Mouse (Mus musculus): ENCODE results near the gene Rpl3l. TPM values are rescaled to one million over a fixed set of nuclear protein-coding genes. Genes with fewer than 3 reads are reported as not detected.

The Rpl3l gene
- polyA plus RNA-seq, 1 experiment from 2014 or later: not detected

DNA sequence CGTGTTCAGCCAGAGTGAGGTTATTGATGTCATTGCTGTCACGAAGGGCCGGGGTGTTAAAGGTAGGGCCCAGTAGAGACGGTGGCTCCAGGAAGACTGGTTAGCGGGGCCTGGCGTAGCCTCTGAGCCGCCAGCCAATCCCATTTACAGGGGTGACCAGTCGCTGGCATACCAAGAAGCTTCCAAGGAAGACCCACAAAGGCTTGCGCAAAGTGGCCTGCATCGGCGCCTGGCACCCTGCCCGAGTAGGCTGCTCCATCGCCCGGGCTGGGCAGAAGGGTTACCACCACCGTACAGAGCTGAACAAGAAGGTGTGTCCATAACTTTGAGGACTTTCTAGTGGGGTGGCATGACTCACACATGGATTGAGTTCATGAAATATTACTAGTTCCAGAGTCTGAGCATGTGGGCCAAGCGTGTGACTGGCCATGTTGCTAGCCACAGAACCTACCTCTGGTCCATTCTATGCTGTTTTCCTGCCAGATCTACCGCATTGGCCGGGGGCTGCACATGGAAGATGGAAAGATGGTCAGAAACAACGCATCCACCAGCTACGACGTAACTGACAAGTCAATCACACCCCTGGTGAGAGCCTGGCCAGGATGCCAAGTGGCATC, 5.9 kb downstream of the Rpl3l start:
- Histone ChIP-seq H3K27me3 (ENCODE audit: control insufficient read depth, insufficient read depth, low read length) (no peaks in the 10 kb centered on the region), H3K4me3 (ENCODE audit: low read depth, low read length) (no peak overlapping the region), H3K4me2 (replicated peaks; ENCODE audit: low read depth, low read length) (no peak overlapping the region), H3K9ac (ENCODE audit: low read depth, low read length) (no peak overlapping the region), H3K9me3 (ENCODE audit: control insufficient read depth, low read length) (no peaks in the 10 kb centered on the region), H3K27ac (ENCODE audit: low read depth, low read length) (no peak overlapping the region), H3K4me1 (replicated peaks; ENCODE audit: control insufficient read depth, insufficient read depth, low read length) (peaks cover 3% of the 10 kb centered on the region), H3K36me3 (ENCODE audit: control insufficient read depth, insufficient read depth, low read length) (no peaks in the 10 kb centered on the region)
- DNase-seq (ENCODE audit: low spot score) (no peak), ATAC-seq (ENCODE audit: low FRiP score) (no peak)
- WGBS: 92% methylated on average over 21 of the region's 21 CpGs

GRCm38 (mm10) chr17:24734513-24734912, 6.9 kb downstream of the Rpl3l start:
- H3K27me3 ChIP-seq (ENCODE audit: control insufficient read depth, insufficient read depth, low read length): no peaks in the 10 kb centered on the region
- no peak overlapping the region for H3K9ac ChIP-seq (ENCODE audit: low read depth, low read length)
- H3K4me1 ChIP-seq (replicated peaks; ENCODE audit: control insufficient read depth, insufficient read depth, low read length): peaks cover 3% of the 10 kb centered on the region
- no peaks in the 10 kb centered on the region for H3K36me3 ChIP-seq (ENCODE audit: control insufficient read depth, insufficient read depth, low read length)
- H3K27ac ChIP-seq (ENCODE audit: low read depth, low read length): no peak overlapping the region
- no peaks in the 10 kb centered on the region for H3K9me3 ChIP-seq (ENCODE audit: control insufficient read depth, low read length)
- H3K4me2 ChIP-seq (replicated peaks; ENCODE audit: low read depth, low read length): no peak overlapping the region
- H3K4me3 ChIP-seq (ENCODE audit: low read depth, low read length): no peak overlapping the region
- WGBS: 77% methylated on average over 1 of the region's 1 CpGs
- DNase-seq (ENCODE audit: low spot score) (no peak), ATAC-seq (ENCODE audit: low FRiP score) (no peak)

GRCm38 (mm10) chr17:24735446-24735845, 7.8 kb downstream of the Rpl3l start:
- H3K4me3 ChIP-seq (ENCODE audit: low read depth, low read length): no peak overlapping the region
- H3K4me1 ChIP-seq (replicated peaks; ENCODE audit: control insufficient read depth, insufficient read depth, low read length): peaks cover 3% of the 10 kb centered on the region
- no peaks in the 10 kb centered on the region for H3K36me3 ChIP-seq (ENCODE audit: control insufficient read depth, insufficient read depth, low read length)
- no peak overlapping the region; the same call in 1 of the 2 replicates for H3K4me2 ChIP-seq (replicated peaks; ENCODE audit: low read depth, low read length)
- 90% methylated on average over 7 of the region's 7 CpGs for WGBS
- ATAC-seq (ENCODE audit: low FRiP score): no peak
- no peak for DNase-seq (ENCODE audit: low spot score)
- H3K27ac ChIP-seq (ENCODE audit: low read depth, low read length): no peak overlapping the region
- H3K9ac ChIP-seq (ENCODE audit: low read depth, low read length): no peak overlapping the region
- H3K9me3 ChIP-seq (ENCODE audit: control insufficient read depth, low read length): no peaks in the 10 kb centered on the region
- no peaks in the 10 kb centered on the region for H3K27me3 ChIP-seq (ENCODE audit: control insufficient read depth, insufficient read depth, low read length)

GRCm38 (mm10) chr17:24736330-24737051, 8.9 kb downstream of the Rpl3l start, which contains the start of gene Msrb1:
TSS of gene Msrb1 (plus strand) at chr17:24736642.
- Histone ChIP-seq H3K4me2 (replicated peaks; ENCODE audit: low read depth, low read length) (peak within 1 kb of the TSS; percentile 77), H3K9me3 (ENCODE audit: control insufficient read depth, low read length) (no peaks in the 10 kb centered on the region), H3K4me3 (ENCODE audit: low read depth, low read length) (peak within 1 kb of the TSS; percentile 44), H3K9ac (ENCODE audit: low read depth, low read length) (peak within 1 kb of the TSS; percentile 42), H3K27me3 (ENCODE audit: control insufficient read depth, insufficient read depth, low read length) (no peaks in the 10 kb centered on the region), H3K36me3 (ENCODE audit: control insufficient read depth, insufficient read depth, low read length) (no peaks in the 10 kb centered on the region), H3K4me1 (replicated peaks; ENCODE audit: control insufficient read depth, insufficient read depth, low read length) (peaks cover 3% of the 10 kb centered on the region), H3K27ac (ENCODE audit: low read depth, low read length) (no peak within 1 kb of the TSS)
- DNase-seq (ENCODE audit: low spot score): peak; percentile 96
- peak; percentile 97 for ATAC-seq (ENCODE audit: low FRiP score)
- WGBS: under 1% methylated on average over 29 of the region's 29 CpGs

DNA sequence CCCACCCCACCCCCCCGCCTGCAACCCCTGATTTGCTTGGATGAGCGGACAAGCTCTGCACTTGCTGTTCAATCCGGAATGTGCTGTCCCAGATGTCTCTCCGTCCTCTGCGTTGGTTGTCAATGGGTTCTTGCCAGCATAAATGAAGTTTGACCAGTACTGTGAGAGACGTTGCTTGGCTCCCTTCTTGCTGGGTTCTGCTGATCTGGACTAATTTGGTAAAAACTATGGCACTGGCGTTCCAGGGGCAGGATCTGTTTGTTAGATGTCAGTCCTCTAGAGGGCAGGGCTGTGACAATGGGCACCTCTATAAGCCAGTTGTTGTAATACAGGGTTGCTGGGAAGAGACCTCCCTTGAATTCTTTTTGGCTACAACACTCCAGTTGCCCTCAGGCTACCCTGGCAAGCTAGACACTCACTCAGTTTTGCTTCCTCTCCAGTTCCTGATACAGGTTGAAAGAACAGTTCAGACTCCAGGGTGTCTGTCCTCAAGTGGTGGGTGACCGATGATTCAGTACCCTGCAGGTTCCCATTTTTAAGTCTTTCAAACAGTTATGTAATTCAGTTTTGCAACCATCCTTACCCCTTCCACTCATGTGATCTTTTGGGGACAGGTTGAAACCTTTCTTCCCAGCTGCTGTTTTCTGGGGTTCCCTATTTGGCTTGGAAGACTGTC, 9.7 kb downstream of the Rpl3l start:
- DNase-seq (ENCODE audit: low spot score) (no peak), ATAC-seq (ENCODE audit: low FRiP score) (no peak)
- H3K9ac ChIP-seq (ENCODE audit: low read depth, low read length): no peak overlapping the region; the same call in 1 of the 2 replicates
- H3K27me3 ChIP-seq (ENCODE audit: control insufficient read depth, insufficient read depth, low read length): no peaks in the 10 kb centered on the region
- 25% methylated on average over 8 of the region's 8 CpGs for WGBS
- no peak overlapping the region for H3K27ac ChIP-seq (ENCODE audit: low read depth, low read length)
- peak overlapping the region; percentile 77 for H3K4me2 ChIP-seq (replicated peaks; ENCODE audit: low read depth, low read length)
- H3K4me1 ChIP-seq (replicated peaks; ENCODE audit: control insufficient read depth, insufficient read depth, low read length): peaks cover 3% of the 10 kb centered on the region
- peak overlapping the region; percentile 44 for H3K4me3 ChIP-seq (ENCODE audit: low read depth, low read length)
- H3K36me3 ChIP-seq (ENCODE audit: control insufficient read depth, insufficient read depth, low read length): no peaks in the 10 kb centered on the region
- H3K9me3 ChIP-seq (ENCODE audit: control insufficient read depth, low read length): no peaks in the 10 kb centered on the region

DNA sequence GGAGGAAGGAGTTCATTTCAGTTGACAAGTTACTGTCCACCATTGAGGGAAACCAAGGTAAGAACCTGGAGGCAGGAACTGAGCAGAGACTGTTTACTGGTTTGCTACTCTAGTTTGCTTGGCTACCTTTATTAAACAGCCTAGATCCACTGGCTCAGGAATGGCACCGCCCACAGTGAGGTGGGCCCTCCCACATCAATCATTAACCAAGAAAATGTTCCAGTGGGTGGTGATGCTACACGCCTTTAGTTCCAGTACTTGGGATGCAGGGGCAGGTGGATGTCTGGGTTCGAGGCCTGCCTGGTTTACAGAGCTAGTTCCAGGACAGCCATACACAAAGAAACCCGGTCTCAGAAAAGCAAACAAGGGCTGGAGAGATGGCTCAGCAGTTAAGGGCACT, 10.6 kb downstream of the Rpl3l start:
- Histone ChIP-seq H3K9ac (ENCODE audit: low read depth, low read length) (no peak overlapping the region), H3K9me3 (ENCODE audit: control insufficient read depth, low read length) (no peaks in the 10 kb centered on the region), H3K4me1 (replicated peaks; ENCODE audit: control insufficient read depth, insufficient read depth, low read length) (peaks cover 3% of the 10 kb centered on the region), H3K36me3 (ENCODE audit: control insufficient read depth, insufficient read depth, low read length) (no peaks in the 10 kb centered on the region), H3K4me2 (replicated peaks; ENCODE audit: low read depth, low read length) (no peak overlapping the region), H3K27ac (ENCODE audit: low read depth, low read length) (no peak overlapping the region), H3K27me3 (ENCODE audit: control insufficient read depth, insufficient read depth, low read length) (no peaks in the 10 kb centered on the region), H3K4me3 (ENCODE audit: low read depth, low read length) (no peak overlapping the region)
- 82% methylated on average over 4 of the region's 4 CpGs for WGBS
- DNase-seq (ENCODE audit: low spot score): no peak
- no peak for ATAC-seq (ENCODE audit: low FRiP score)

DNA sequence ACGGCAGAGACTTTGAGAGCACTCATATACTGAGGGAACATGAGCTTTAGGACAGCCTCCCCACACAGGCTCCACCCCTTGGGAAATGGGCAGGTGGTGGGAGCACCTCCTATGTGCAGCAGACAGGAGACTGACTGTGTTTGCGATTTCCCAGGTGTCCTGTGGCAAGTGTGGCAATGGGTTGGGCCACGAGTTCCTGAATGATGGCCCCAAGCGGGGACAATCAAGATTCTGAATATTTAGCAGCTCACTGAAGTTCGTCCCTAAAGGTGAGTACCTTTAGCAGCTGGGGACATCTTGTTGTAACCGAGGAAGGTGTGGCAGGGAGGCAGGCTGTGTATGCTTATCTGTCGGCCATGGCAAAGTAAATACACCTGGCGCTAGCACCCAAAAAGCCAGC, 12.3 kb downstream of the Rpl3l start:
- Histone ChIP-seq H3K27me3 (ENCODE audit: control insufficient read depth, insufficient read depth, low read length) (no peaks in the 10 kb centered on the region), H3K4me2 (replicated peaks; ENCODE audit: low read depth, low read length) (no peak overlapping the region), H3K9me3 (ENCODE audit: control insufficient read depth, low read length) (no peaks in the 10 kb centered on the region), H3K27ac (ENCODE audit: low read depth, low read length) (no peak overlapping the region), H3K4me3 (ENCODE audit: low read depth, low read length) (no peak overlapping the region), H3K4me1 (replicated peaks; ENCODE audit: control insufficient read depth, insufficient read depth, low read length) (peaks cover 3% of the 10 kb centered on the region), H3K36me3 (ENCODE audit: control insufficient read depth, insufficient read depth, low read length) (no peaks in the 10 kb centered on the region), H3K9ac (ENCODE audit: low read depth, low read length) (no peak overlapping the region)
- 79% methylated on average over 8 of the region's 8 CpGs for WGBS
- ATAC-seq (ENCODE audit: low FRiP score): no peak
- no peak for DNase-seq (ENCODE audit: low spot score)

- Histone ChIP-seq H3K27ac (ENCODE audit: low read depth, low read length) (no peak overlapping the region), H3K9me3 (ENCODE audit: control insufficient read depth, low read length) (no peaks in the 10 kb centered on the region), H3K9ac (ENCODE audit: low read depth, low read length) (no peak overlapping the region), H3K4me1 (replicated peaks; ENCODE audit: control insufficient read depth, insufficient read depth, low read length) (no peaks in the 10 kb centered on the region), H3K36me3 (ENCODE audit: control insufficient read depth, insufficient read depth, low read length) (no peaks in the 10 kb centered on the region), H3K4me3 (ENCODE audit: low read depth, low read length) (no peak overlapping the region), H3K27me3 (ENCODE audit: control insufficient read depth, insufficient read depth, low read length) (0 out of 2 replicates have a peak, but pooled peaks cover 3% of the 10 kb centered on the region), H3K4me2 (replicated peaks; ENCODE audit: low read depth, low read length) (no peak overlapping the region)
- WGBS: 85% methylated on average over 8 of the region's 8 CpGs
- ATAC-seq (ENCODE audit: low FRiP score) (no peak), DNase-seq (ENCODE audit: low spot score) (no peak)
These were observed 14.7 kb downstream of the Rpl3l start for GRCm38 (mm10) chr17:24742307-24742706.

Measured in hindbrain, embryonic 11.5 days (tissue).